Mouse (Mus musculus) testis, adult 2 months (tissue): ENCODE measurements around the gene Cyb561a3.

Experiments
- CTCF ChIP-seq: fragments of 200-500 bp; IDR thresholded peaks from 2 replicates; pipeline ENCODE4 v1.5.1; 2012; ENCODE audit warnings: low read depth, mild to moderate bottlenecking, inconsistent platforms, low read length, moderate library complexity; ENCODE audit not compliant: control insufficient read depth, insufficient read depth, insufficient replicate concordance
- POLR2A ChIP-seq: fragments of 200-500 bp; IDR thresholded peaks from 2 replicates; pipeline ENCODE4 v1.6.1; 2012; ENCODE audit warnings: low read depth, mild to moderate bottlenecking, inconsistent platforms, low read length, moderate library complexity; ENCODE audit not compliant: control insufficient read depth

- TF ChIP-seq CTCF (no peak), POLR2A (no peak)
Measured at GRCm38 (mm10) chr19:10557430-10557829, 19.5 kb upstream of the Cyb561a3 start.
